Mouse (Mus musculus) cerebellum, postnatal 36 days (tissue): ENCODE results near the gene Engase.

Experiments
- DNase-seq, 2 experiments: peaks; one replicate each; pipeline ENCODE4 v3.0.0; 2021 to 2022; ENCODE audit warnings: mixed read lengths in 2 of 2

Gene Engase

DNA sequence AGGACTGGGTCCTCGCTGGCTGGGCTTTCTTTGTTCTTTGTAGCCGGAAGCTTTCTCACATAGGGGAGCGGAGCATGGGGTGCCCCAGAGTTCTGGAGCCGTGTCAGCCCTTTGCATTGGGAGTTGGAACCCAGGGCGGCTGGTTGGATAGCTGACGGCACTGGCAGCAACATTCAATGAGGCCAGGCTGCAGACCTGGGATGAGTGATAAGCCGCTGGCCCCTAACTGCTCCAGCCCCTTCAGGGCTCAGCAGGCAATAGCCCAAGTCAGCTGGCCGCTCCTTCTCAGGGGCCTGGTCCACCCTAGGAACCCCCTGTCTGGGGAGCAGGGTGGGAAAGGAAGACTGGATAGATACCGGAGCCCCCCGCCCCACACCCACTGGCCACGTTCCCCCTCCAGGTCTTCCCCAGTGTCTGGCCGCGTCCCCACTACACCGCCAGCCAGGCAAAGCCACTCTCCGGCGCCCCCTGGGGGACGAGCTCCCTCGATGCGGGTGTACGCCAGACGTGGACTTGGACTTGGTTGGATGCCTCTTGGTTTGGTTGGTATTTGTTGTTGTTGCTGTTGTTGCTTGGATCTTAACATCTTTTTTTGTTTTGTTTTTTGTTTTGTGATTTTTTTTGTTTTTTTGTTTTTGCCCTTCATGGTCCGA, 14.1 kb downstream of the Engase start:
- peak; percentile 66 to 76 for DNase-seq

DNA sequence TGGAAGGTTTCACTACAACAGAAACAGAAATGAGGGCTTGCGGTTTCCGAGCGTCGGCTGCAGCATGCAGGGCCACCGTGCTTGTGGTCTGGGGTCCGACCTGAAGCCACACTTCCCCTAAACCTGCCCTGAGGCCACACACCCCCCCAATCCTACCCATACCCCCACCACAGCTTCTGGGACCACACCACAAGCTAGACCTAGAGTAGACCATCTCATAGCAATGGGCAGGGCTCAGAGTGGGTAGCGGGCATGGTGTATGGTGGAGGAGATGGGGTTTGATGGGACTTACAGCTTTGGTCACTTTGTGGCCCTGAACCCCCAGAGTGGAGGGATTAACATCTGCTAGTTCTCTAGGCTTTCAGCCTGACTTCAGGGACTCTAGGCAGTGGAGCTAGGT, 14.6 kb downstream of the Engase start:
- DNase-seq: no peak

DNA sequence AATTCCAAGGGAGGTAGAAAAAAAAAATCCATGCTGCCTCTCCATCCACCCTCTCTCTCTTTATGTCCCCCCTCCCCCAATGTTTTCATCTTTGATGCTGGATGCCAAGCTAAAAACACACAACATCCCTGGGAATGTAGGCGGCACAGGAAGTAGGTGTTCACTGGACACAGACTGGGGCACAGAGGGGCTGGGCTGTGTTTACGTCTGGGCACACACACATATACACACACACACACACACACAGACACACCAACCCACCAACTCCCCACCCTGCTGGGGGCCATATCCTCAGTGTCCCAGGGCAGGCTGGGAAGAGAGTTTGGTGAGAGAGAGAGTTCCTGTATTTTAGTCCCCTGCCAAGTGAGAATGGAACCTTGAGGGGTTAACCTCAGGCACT, 16.8 kb downstream of the Engase start:
- no peak for DNase-seq

DNA sequence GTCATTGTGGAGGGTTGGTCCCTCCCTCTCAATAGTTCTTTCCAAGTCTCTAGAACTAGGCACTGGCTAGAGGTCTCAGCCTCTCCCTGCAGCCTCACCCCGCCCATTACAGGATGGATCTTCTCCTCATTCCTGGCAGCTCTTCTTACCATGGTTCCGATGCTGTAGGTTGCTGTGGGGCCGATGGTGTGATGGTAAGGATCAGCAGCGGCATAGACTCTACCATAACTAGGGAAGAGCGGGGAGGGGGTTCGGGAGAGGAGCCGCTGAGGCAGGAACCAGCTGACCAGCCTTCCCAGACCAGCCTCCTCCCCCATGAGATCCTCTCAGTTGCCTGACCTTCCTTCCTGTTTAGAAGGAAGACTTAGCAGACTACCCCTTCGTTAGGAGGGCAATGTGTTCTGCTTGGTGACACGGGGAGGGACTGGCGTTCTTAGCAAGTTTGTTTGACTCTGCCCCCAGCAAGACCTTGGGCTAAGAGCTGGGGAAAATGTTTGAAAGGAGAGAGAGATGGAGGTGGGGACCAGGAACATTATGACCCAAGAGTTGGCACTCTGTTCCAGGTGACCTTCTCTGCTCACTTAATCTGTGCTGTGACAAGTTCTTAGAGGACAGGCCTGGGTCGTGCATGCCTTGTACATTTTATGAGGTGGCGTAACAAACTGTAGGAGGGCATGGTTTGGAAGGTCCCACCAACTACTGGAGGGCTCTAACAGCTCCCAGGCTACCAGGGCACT, 17.5 kb downstream of the Engase start:
- no peak for DNase-seq

DNA sequence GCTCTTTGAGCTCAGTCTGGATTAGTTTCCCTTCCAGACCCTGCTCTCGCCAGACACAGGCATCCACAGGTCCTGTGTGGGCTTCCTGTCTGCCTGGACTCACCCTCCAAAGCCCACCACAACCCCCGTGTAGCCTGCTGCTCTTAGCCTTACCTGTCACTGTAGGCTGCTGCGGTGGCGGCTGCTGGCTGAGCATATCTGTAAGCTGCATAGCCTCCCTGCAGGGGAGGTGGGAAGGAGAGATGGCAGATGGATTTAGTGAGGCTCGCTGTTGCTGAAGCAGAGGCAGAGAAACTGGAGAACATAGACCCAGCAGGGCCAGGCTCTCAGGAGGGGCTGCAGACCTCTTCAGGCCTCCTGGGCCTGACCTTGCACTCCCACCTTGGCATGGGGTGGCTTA, 18.4 kb downstream of the Engase start:
- DNase-seq: no peak

DNA sequence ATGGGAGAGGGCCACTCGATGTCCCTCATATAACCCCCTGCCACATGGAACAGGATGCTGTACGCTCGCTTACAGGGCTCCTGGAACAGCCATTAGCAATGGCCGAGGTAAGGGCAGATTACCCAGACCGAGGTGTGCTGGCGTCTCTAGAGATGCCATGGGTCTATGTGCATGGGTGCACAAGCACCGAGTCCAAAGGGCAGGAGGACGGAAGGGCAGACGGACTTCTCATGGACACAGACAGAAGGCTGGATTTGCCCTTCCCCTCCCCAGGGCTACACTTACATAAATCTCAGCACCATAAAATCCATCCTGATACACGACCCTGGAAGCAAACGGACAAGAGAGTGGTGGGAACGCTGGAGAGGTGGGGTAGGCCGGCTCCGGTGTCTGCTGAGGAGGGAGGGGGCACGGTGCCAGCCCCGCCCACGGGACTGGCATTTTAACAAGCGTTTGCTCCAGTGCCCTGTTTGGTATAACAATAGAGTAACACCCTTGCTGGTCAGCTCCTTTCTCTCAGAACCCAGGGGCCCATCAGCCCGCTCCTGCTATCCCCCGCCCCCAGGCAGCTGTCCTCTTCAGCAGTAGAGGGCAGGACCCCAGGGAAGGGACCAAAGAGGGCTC, 19.5 kb downstream of the Engase start:
- DNase-seq: peak in 1 of 2 experiments; percentile 48

DNA sequence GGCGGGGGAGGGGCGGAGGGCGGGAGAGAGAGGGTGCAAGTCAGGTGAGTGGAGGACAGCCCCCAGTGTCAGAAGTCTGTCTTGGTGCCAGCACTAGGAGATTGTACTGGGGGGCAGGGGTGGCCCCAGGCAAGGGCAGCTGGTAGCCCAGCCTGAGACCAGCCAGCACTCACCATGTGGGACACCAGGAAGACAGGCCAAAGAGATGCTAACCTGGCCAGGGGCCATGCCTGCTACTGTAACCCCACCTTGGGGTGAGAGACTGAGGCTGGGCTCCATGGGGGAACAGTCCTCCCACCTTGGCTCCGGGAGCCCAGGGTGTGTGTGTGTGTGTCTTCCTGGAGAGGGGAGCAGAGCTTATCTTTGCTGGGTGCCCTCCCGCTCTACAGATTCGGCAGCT, 26.4 kb downstream of the Engase start:
- DNase-seq: no peak

DNA sequence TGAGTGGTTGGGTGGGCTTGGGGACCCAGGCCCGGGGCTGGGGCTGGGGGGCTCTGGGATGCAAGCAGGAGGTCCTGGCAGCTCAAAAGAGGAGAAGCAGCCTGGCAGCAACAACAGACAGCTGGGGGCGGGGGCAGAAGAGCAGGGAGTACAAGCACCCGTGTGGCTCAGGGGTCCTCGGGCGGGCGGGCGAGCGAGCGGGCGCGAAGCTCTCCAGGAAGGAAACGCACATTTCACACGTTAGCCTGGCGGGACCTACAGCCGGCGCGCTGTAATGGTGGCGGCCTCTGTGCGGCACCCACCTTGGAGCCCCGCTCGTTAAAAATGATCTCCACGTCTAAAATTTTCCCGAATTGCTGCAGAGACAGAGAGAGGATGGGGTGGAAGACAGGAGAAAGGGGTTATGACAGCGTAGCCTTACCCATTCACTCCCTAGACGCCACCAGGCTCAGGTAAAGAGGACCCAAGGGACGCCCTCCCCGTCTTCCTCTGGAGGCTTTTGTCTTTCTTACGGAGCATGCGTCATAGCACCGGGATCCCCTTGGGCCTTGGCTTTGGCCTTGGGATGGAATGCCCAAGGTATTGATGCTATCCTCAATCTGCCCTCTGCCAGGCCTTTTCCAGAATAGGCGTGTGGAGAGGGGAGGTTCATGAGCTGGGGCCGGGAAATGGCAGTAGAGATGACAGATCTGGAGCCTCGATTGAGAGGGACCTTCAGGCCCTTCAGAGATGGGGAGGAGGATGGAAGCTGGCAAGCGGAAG, 27.0 kb downstream of the Engase start:
- no peak for DNase-seq

DNA sequence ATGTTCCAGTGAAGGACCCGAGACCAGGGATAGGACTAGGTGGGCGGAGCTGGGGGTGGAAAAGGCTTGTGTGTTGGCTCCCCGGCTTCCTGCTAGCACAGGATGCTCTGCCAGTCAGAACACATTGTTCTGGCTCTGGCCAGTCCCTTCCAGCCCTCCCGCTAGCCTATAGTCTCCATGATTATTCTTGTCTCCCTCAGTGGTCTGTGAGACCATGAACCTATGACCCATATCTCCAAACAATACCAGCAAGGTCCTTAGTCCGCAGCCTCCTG, 27.5 kb downstream of the Engase start:
- no peak for DNase-seq

DNA sequence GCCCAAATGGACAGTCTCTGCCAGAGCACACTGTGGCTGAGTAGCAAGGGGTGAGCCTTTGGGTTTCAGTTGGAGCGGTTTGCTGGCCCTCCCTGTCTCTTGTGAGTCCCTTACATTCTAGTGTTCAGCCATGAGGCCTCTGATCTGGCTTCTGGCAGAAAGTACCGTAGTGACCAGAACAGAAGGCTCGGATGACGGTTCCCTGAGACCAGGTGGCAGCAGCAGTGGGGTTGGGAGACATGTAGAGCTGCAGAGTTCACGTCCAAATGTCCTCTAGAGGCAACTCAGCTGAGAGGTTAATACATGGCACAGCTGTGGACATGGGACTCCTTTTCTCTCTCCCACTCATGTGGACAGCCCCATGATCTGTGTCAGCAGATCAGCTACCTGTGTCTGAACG, 30.5 kb downstream of the Engase start:
- DNase-seq: peak; percentile 53 to 56

DNA sequence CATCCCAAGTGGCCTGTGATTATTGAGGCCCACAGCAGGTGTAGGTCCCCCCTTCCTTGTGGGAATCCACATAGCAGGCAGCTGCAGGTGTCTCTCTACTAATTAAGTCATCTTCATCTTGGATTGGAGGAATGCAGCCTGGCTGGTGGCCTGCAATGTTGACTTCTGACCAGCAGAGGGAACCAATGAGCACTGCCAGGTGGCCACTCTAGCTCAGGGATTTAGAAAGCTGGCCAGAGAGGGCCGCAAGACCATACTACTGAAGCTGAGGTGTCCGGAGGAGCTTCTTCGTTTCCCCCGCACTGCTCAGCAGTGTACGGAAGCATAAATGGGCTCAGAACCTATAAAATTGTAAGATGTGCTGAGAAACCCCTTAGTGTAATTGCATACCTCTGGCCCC, 31.3 kb downstream of the Engase start:
- peak; percentile 89 to 91 for DNase-seq

DNA sequence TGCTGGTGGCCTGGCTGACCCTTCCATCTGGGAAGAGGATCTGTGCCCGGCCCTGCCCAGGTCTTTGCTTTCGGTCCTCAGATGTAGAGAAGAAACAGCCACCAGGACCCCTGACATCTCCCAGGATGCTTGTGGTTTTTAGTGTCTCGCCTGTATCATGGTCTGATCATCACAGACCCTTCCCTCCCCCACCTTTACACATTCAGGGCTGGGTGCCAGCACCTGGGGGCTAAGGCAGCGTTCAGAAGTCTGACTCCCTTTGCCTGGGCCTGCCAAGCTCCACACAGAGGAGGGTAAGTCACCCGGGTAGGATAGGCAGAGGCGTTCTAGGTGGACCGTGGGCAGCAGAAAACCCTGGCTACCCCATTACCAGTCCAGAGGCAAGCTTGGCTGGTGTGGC, 31.7 kb downstream of the Engase start:
- DNase-seq: no peak

DNA sequence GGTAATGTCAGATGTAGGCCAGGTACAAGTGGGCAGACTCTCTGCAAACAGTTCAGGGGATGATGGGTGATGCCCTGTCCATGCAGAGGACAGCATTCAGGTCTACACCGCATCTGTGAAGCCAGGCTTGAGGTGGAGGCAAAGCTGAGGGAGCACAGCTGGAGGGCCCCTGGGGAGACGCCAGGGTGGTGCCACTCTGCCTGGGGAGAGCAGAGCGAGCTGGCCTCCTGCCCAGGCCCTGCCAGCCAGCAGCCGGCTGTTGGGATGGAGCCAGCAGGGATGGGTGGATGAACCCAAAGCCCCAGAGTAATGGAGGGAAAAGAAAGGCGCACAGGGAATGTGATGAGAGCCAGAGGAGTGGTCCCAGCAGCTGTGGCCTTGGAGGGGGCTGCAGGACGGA, 35.2 kb downstream of the Engase start:
- peak in 1 of 2 experiments; percentile 52 for DNase-seq

DNA sequence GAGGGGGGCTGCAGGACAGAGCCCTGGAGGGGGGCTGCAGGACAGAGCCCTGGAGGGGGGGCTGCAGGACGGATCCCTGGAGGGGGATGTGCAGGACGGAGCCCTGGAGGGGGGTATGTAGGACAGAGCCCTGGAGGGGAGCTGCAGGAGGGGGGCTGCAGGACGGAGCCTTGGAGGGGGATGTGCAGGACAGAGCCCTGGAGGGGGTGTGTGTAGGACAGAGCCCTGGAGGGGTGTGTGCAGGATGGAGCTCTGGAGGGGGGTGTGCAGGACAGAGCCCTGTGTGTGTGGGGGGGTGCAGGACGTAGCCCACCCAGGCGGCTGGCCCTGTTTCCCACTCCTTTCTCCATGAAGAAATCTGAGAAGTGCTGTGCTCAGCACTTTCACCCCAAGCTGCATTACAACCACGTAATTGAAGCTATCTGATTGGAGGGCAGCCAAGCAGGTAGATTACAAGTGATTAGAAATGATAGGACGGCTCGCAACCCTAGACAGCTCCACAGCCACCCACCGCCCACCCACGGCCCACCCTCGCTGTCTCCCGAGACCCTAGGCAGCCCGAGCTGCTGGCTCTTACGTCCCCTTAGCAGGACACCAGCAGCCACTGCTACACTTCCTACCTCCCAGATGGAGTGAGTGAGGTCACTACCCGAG, 35.8 kb downstream of the Engase start:
- DNase-seq: no peak

DNA sequence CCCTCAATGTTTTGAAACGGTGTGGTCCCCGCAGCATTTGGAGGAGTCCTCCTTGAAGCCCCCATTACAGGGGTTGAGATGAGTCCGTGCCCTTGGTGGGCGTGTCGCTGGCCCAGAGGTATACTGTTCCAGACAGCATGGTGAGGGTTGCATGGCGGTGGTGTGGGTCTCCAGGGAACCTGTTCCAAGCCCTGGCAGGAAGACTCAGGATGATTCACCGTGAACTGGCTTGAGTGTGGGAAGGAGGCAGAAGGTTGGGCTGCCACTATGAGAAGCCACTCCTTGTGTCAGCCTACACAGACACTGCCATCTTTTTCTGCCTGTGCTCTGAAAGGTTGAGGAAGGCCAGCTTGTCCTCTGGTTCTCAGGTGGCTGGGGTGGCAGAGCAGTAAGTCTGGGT, 41.3 kb downstream of the Engase start:
- no peak for DNase-seq

DNA sequence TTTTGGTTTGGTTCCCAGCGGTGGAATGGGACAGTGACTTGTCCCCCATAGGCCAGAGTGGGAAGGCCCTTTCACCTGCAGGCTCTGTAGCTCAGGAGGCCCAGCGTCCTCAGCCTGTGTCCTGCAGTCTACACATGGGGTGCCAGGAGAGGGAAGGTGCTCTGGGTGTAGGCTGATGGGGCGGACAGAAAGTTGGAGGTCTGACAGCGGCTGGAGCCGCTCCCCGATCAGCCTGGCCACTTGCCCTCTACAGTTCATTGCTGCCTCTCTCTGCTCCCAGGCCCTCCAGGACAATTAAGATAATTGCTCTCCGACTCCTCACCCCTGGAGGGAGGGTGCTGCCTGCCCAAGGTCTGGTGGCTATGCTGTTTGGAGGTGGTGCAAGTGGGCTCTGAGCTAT, 42.1 kb downstream of the Engase start:
- DNase-seq: no peak

DNA sequence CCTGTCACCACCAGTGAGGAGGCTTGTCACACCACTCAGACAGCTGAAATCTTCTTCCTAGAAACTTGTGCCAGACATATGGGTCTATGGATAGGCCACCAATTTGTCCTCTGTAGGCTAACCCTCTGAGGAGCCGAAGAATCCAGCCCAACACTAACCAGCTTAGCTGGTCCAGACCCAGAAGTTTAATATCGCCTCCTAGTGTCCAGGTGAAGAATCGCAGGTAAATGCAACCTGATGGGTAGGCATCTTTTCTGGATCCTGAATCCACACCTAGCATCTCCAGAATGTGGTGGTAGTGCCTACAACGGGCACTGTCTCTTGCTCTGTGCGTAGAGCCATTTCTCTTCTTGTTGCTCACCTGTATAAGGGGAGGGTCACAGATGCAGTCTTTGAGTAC, 43.6 kb downstream of the Engase start:
- no peak for DNase-seq

DNA sequence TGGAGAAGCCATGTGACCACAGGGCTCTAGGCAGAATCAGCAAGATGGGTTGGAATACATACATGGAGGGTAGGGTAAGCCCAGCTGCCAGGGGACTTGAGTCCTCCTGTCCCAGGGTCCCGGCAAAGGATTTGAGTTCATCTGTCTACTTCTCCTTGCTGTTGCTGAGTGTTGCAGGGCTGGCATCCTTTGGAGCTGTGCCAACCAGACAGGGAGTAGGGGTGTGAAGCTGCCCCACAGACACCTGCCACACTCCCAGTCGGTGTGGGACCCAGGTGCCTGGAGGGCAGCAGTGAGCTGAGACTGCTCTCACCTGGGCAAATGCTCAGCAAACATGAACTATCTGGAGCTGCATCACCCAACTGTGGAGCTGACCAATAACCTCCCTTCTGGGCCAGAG, 44.3 kb downstream of the Engase start:
- no peak for DNase-seq

DNA sequence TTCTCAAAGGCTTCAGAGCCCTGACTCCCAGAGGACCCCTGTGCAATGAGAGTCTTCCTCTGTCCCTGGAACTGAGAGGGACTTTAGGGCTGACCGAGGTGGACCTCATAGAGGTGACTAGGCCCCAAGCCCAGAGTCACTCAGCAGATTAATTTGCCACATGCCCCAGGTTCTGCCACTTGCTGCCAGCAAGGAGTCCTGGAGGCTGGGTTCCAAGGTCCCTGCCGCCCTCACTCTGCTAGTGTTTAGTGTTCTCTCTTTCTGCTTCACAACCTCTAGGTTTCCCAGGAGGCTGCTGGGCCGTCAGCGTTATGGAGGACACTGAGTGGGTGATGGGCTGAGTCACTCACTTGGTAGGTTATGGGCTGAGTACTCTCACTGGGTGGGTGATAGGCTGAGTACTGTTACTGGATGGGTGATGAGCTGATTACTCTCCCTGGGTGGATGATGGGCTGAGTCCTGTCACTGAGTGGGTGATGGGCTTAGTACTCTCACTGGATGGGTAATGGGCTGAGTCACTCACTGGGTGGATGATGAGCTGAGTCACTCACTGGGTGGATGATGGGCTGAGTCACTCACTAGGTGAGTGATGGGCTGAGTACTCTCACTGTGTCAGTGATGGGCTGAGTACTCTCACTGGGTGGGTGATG, 47.0 kb downstream of the Engase start:
- peak; percentile 61 for DNase-seq

DNA sequence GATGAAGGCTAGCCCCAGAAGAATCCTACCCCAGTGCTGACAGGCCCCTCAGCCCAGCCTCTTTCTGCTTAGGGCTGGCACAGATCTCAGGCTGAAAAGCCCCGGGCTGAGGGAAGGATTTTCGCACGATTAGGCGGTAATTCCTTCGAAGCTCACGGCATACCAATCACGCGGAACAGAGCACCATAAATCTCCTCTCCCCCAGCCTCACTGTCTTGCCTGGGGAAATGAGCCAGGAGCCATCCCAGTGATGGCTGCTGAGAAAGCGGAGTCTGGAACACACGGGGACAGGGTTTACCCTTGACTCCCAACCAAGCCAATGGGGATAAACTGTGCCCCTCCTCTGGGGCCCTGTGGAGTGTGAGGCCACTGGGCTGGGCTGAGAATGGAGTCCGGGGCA, 48.4 kb downstream of the Engase start:
- DNase-seq: no peak

DNA sequence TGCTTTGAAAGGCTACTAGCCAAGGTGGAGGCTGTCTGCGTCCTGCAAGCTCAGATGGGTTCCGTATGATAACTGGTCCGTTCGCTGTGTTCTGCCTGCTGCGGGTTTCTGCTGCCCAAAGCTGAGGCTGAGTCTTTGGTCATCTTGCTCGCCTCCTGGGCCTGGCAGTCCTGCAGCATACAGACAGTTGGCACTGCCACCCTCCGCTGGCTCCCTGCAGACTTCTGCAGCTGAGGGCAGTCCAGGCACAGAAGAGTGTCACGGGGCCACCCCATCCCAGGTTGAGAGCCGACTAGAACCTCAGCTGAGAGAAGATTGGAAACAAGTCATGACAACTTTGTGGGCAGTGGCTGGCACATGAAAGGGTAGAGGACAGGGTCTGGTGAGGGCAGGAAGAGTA, 52.1 kb downstream of the Engase start:
- peak; percentile 56 to 61 for DNase-seq

DNA sequence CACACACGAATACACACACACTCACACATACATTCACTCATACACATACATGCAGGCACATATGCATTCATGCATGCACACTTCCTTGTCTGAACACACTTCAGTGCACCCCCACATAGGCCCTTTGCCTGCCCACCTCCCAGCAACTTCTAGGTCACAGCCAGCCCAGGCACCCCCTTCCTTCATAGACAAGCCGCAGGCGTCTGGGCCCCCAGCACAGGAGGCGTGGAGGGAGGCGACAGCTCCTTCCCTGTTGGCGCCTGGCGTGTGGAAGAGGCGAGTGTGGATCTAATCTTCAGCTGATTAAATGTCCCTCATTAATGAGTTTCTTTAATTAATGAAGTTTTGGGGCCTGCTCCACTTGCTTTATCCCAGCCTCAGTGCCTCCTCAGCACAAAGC, 53.7 kb downstream of the Engase start:
- no peak for DNase-seq
